Mouse (Mus musculus): ENCODE results near the gene Mob3b.

- TF ChIP-seq CTCF (conservative IDR thresholded peaks at IDR 0.05; ENCODE audit: low read length) (no peak), POU5F1 (IDR thresholded peaks at IDR 0.05; ENCODE audit: borderline replicate concordance, low read length) (no peak)
Measured at GRCm38 (mm10) chr4:35012401-35013307, 144.6 kb downstream of the Mob3b start.
